Mouse (Mus musculus) stomach, embryonic 16.5 days (tissue): Measurements from ENCODE around the gene Cartpt. TPM values are rescaled to one million over a fixed set of nuclear protein-coding genes. Genes with fewer than 3 reads are reported as not detected.
"Not testable (repeated sequence)": the region's sequence is repeated elsewhere in the genome, so short reads cannot be mapped to it uniquely, and the experiment has no call there.

Source experiments
- ATAC-seq: fragments of 200-750 bp; cut with Nextera tagmentation; 2 replicates; pipeline ENCODE4 v1.8.0; 2017; ENCODE audit warnings: moderate number of reproducible peaks, moderate TSS enrichment; ENCODE audit not compliant: insufficient read depth, low FRiP score
- H3K27ac ChIP-seq: fragments of 300-500 bp; sonication (generic); 2 replicates; pipeline ENCODE4 v1.5.1; 2014; ENCODE audit warnings: low read length
- H3K27me3 ChIP-seq: fragments of 300-500 bp; sonication (generic); 2 replicates; pipeline ENCODE4 v1.6.1; 2014; ENCODE audit warnings: low read length, control low read depth, mixed read lengths; ENCODE audit not compliant: control insufficient read depth, insufficient read depth
- H3K36me3 ChIP-seq: fragments of 300-500 bp; sonication (generic); 2 replicates; pipeline ENCODE4 v1.6.1; 2014; ENCODE audit warnings: low read length; ENCODE audit not compliant: control insufficient read depth, insufficient read depth
- H3K4me1 ChIP-seq: fragments of 300-500 bp; sonication (generic); 2 replicates; pipeline ENCODE4 v1.6.1; 2014; ENCODE audit warnings: low read length, control low read depth, mixed read lengths; ENCODE audit not compliant: control insufficient read depth, insufficient read depth
- H3K4me2 ChIP-seq: fragments of 300-500 bp; sonication (generic); 2 replicates; pipeline ENCODE4 v1.6.1; 2014; ENCODE audit warnings: low read depth, low read length, mixed read lengths
- H3K4me3 ChIP-seq: fragments of 300-500 bp; sonication (generic); replicated peaks from 2 replicates; pipeline ENCODE4 v1.5.1; 2014; ENCODE audit warnings: mild to moderate bottlenecking, low read length
- H3K9ac ChIP-seq: fragments of 300-500 bp; sonication (generic); 2 replicates; pipeline ENCODE4 v1.6.1; 2014; ENCODE audit warnings: low read length
- H3K9me3 ChIP-seq: fragments of 300-500 bp; sonication (generic); replicated peaks from 2 replicates; pipeline ENCODE4 v1.6.1; 2016; ENCODE audit warnings: low read length, control low read depth; ENCODE audit not compliant: control insufficient read depth
- WGBS: fragments of 180-500 bp; shearing (Covaris S2); extraction: QIAGEN DNeasy Blood & Tissue Kit; methylation state at CpG from one replicate; pipeline ENCODE4 v1.1.7; 2014; 5-methylcytosine and 5-hydroxymethylcytosine counted together
- polyA plus RNA-seq: library from polyadenylated mRNA; unstranded; fragments of >200 nt; fragmentation: Nextera tagmentation; extraction: Ambion mirVana; gene quantifications from 2 replicates; pipeline ENCODE4 v1.2.1, GENCODE M21; 2015

Gene Cartpt
- polyA plus RNA-seq, 1 experiment from 2014 or later = 50.1 TPM

GRCm38 (mm10) chr13:99868438-99868837 lies 32.5 kb downstream of the Cartpt start:
- H3K4me1 ChIP-seq = no peaks in the 10 kb centered on the region
- H3K4me3 ChIP-seq = no peak overlapping the region
- no peak overlapping the region for H3K9ac ChIP-seq
- 89% methylated on average over 6 of the region's 6 CpGs for WGBS
- ATAC-seq = no peak
- H3K9me3 ChIP-seq = no peaks in the 10 kb centered on the region
- no peaks in the 10 kb centered on the region for H3K27me3 ChIP-seq
- no peak overlapping the region for H3K27ac ChIP-seq
- no peaks in the 10 kb centered on the region for H3K36me3 ChIP-seq
- no peak overlapping the region for H3K4me2 ChIP-seq

- Histone ChIP-seq H3K36me3 (no peaks in the 10 kb centered on the region), H3K4me3 (no peak overlapping the region), H3K9ac (no peak overlapping the region), H3K4me1 (no peaks in the 10 kb centered on the region), H3K27ac (no peak overlapping the region), H3K9me3 (no peaks in the 10 kb centered on the region), H3K4me2 (no peak overlapping the region), H3K27me3 (no peaks in the 10 kb centered on the region)
- 82% methylated on average over 5 of the region's 5 CpGs for WGBS
- ATAC-seq = no peak
Observed at GRCm38 (mm10) chr13:99864331-99864730, 36.6 kb downstream of the Cartpt start.

GRCm38 (mm10) chr13:99860670-99861069 lies 40.2 kb downstream of the Cartpt start:
- no peak for ATAC-seq

GRCm38 (mm10) chr13:99859082-99859481 lies 41.8 kb downstream of the Cartpt start:
- Histone ChIP-seq H3K36me3 (no peaks in the 10 kb centered on the region), H3K4me2 (no peak overlapping the region), H3K27ac (no peak overlapping the region), H3K27me3 (no peaks in the 10 kb centered on the region), H3K9me3 (no peaks in the 10 kb centered on the region), H3K9ac (no peak overlapping the region), H3K4me3 (no peak overlapping the region), H3K4me1 (no peaks in the 10 kb centered on the region)
- WGBS = 0% methylated on average over 1 of the region's 1 CpGs
- no peak for ATAC-seq

More at GRCm38 (mm10) chr13:99860670-99861069, 40.2 kb downstream of the Cartpt start:
- Histone ChIP-seq H3K36me3 (no peaks in the 10 kb centered on the region), H3K4me3 (no peak overlapping the region), H3K9me3 (no peaks in the 10 kb centered on the region), H3K4me2 (no peak overlapping the region), H3K9ac (no peak overlapping the region), H3K27ac (no peak overlapping the region), H3K4me1 (no peaks in the 10 kb centered on the region), H3K27me3 (no peaks in the 10 kb centered on the region)
- 79% methylated on average over 3 of the region's 3 CpGs for WGBS

- no peak; the same call in 1 of the 2 replicates for ATAC-seq
- no peak overlapping the region for H3K4me3 ChIP-seq
- no peaks in the 10 kb centered on the region for H3K4me1 ChIP-seq
- H3K36me3 ChIP-seq = no peaks in the 10 kb centered on the region
- H3K4me2 ChIP-seq = no peak overlapping the region
- 64% methylated on average over 2 of the region's 2 CpGs for whole genome bisulfite sequencing
- no peak overlapping the region for H3K27ac ChIP-seq
- no peaks in the 10 kb centered on the region for H3K27me3 ChIP-seq
- no peak overlapping the region for H3K9ac ChIP-seq
- no peaks in the 10 kb centered on the region for H3K9me3 ChIP-seq
Observed at GRCm38 (mm10) chr13:99857879-99858278, 43.0 kb downstream of the Cartpt start.

- H3K4me3 ChIP-seq = no peak overlapping the region
- WGBS = 84% methylated on average over 9 of the region's 9 CpGs
- H3K9me3 ChIP-seq = no peaks in the 10 kb centered on the region
- no peak overlapping the region for H3K27ac ChIP-seq
- no peak overlapping the region for H3K4me2 ChIP-seq
- H3K27me3 ChIP-seq = no peaks in the 10 kb centered on the region
- no peak overlapping the region for H3K9ac ChIP-seq
- H3K36me3 ChIP-seq = no peaks in the 10 kb centered on the region
- ATAC-seq = no peak
- no peaks in the 10 kb centered on the region for H3K4me1 ChIP-seq
Observed at GRCm38 (mm10) chr13:99857336-99857735, 43.6 kb downstream of the Cartpt start.

GRCm38 (mm10) chr13:99855229-99855628 lies 45.7 kb downstream of the Cartpt start:
- Histone ChIP-seq H3K9ac (no peak overlapping the region), H3K4me2 (no peak overlapping the region), H3K36me3 (no peaks in the 10 kb centered on the region), H3K27me3 (no peaks in the 10 kb centered on the region), H3K9me3 (no peaks in the 10 kb centered on the region), H3K4me3 (no peak overlapping the region), H3K27ac (no peak overlapping the region), H3K4me1 (no peaks in the 10 kb centered on the region)
- 79% methylated on average over 5 of the region's 5 CpGs for WGBS
- no peak for ATAC-seq

- no peak overlapping the region for H3K27ac ChIP-seq
- H3K9me3 ChIP-seq = no peaks in the 10 kb centered on the region
- no peaks in the 10 kb centered on the region for H3K27me3 ChIP-seq
- H3K36me3 ChIP-seq = no peaks in the 10 kb centered on the region
- H3K9ac ChIP-seq = no peak overlapping the region
- no peak overlapping the region for H3K4me3 ChIP-seq
- ATAC-seq = no peak
- WGBS = 85% methylated on average over 2 of the region's 2 CpGs
- H3K4me1 ChIP-seq = no peaks in the 10 kb centered on the region
- H3K4me2 ChIP-seq = no peak overlapping the region
Observed at GRCm38 (mm10) chr13:99853131-99853530, 47.8 kb downstream of the Cartpt start.

- not testable (repeated sequence) for H3K27ac ChIP-seq
Observed at GRCm38 (mm10) chr13:99852416-99852815, 48.5 kb downstream of the Cartpt start.

GRCm38 (mm10) chr13:99851026-99851425 lies 49.9 kb downstream of the Cartpt start:
- Histone ChIP-seq H3K9ac (no peak overlapping the region), H3K4me3 (no peak overlapping the region), H3K4me2 (no peak overlapping the region), H3K27me3 (no peaks in the 10 kb centered on the region), H3K36me3 (no peaks in the 10 kb centered on the region), H3K4me1 (no peaks in the 10 kb centered on the region), H3K9me3 (no peaks in the 10 kb centered on the region), H3K27ac (no peak overlapping the region)
- WGBS = 32% methylated on average over 4 of the region's 4 CpGs
- no peak for ATAC-seq

More at GRCm38 (mm10) chr13:99852416-99852815, 48.5 kb downstream of the Cartpt start:
- not testable (repeated sequence) for H3K9ac ChIP-seq, H3K4me3 ChIP-seq, H3K4me2 ChIP-seq, ATAC-seq, H3K27me3 ChIP-seq, H3K4me1 ChIP-seq, H3K9me3 ChIP-seq, H3K36me3 ChIP-seq
- 52% methylated on average over 3 of the region's 3 CpGs for WGBS
